Mouse (Mus musculus): ENCODE results near the gene Mrpl2.

Mrpl2 gene

DNA sequence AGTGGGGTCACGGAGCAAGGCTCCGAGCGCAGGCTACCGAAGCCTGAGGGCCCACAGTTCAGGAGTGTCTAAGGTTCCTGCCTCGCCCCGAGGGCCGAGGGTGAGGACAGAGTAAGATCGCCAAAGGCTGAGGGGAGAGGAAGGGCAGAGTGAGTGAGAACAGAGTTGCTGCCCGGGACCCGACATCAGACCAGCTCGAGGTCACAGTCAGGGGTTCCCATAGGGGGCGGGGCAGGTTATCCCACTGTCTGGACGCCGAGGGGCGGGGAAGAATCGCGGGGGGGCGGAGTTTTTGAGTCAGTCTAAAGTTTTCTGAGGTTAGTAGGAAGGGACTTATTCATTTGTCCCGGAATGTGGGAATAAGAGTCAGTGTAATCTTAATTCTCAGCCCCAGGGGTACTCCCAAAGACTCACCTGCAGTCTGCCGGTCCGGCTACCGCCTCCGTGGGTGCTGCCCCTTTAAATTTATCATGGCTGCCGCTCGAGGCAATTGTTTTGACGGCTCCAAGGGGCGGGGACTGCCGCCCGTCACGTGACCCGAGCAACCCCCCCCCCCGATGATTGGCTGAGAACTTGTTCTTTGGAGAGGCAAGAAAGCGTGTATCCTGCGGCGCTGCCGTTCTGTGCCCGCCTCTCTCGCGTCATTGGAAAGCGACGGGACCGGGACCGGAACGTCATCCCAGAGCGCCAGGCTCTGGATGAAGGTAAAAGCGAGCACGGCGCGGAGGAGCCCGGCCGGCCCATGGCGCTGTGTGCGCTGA lies at the start of gene Mrpl2, which contains the start of gene Klc4:
Gene Mrpl2 (plus strand): TSS at position 669 of the 761 bp plus-strand sequence.
Gene Klc4 (minus strand): TSS at position 462 of the 761 bp plus-strand sequence.
- CTCF ChIA-PET = no interaction called here

- CTCF ChIA-PET = no interaction called here
Measured at GRCm38 (mm10) chr17:46597956-46598355, 48.1 kb upstream of the Mrpl2 start.

DNA sequence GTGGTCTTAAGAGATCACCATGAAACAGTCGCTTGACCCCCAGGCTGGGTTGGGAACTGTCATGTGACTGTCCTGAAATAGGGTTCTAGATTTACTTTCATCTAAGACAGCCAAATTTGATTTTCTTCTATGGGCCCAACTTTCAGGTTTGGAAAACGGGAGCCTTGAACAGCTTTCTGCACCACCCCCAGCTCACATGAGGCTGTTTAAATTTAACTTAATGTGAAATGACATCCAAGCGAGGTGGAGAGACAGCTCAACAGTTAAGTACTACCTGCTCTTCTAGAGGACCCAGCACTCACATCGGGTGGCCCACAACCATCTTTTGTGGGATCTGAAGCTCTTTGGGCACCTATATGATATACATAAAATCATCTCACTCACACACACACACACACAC lies 47.1 kb upstream of the Mrpl2 start:
- CTCF ChIA-PET = no interaction called here

GRCm38 (mm10) chr17:46600569-46600968 lies 45.5 kb upstream of the Mrpl2 start:
- CTCF ChIA-PET = no interaction called here

DNA sequence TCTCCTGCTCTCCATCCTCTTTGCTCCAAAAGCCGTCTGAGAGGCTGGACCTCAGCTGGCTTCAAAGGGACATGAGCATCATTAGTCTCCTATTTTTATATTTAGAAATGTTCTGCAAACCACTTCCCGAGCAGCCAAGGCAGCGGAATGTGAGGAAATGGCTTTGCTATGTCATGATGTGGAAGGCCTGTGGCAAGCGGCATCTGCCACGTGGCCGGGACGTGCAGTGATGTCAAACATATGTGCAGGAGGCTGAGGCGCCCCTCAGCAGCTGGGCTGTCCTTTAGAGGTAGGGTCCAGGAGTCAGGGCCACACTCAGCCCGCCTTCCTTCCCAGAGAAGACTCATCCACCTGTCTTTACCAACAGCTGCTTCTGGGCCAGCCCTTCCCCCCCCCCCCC lies 43.8 kb upstream of the Mrpl2 start:
- CTCF ChIA-PET = no interaction called here

DNA sequence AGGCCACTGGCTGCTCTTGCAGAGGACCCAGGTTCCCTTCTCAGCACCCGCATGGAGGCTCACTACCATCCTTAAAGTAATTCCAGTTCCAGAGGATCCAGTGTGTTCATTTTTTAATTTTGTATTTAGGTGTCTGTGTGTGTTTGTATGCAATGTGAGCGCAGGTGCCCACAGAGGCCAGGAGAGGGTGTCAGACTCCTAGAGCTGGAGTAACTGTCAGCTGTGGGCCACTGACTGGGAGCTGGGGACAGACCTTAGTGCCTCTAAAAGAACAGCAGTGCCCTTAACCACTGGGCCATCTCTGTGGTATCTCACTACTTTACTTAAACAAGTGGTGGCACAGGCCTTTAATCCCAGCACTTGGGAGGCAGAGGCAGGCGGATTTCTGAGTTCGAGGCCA lies 42.8 kb upstream of the Mrpl2 start:
- CTCF ChIA-PET = no interaction called here

GRCm38 (mm10) chr17:46605126-46605525 lies 40.9 kb upstream of the Mrpl2 start:
- CTCF ChIA-PET = no interaction called here

DNA sequence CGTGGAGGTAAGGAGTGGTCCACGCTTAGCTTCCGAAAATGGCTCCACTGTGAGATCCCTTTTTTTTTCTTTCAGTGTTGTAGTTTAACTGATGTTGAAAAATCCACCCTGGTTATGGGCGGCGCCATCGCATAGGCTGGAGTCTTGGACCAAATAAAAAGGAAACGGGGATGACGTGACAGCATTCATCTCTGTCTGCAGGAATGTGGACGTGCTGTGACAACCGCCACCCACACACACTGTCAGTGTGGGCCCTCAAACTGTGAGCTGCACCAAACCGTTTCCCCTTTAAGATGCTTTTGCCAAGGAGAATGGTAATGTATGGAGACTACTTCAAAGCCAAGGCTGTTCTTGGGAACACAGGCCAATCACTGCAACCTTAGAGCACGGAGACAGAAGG lies 40.0 kb upstream of the Mrpl2 start:
- CTCF ChIA-PET = interaction anchor here (0.7 kb wide), 1 partner anchor 1128 kb away, joined by 3 read pairs; no protein-coding TSS in a partner anchor

DNA sequence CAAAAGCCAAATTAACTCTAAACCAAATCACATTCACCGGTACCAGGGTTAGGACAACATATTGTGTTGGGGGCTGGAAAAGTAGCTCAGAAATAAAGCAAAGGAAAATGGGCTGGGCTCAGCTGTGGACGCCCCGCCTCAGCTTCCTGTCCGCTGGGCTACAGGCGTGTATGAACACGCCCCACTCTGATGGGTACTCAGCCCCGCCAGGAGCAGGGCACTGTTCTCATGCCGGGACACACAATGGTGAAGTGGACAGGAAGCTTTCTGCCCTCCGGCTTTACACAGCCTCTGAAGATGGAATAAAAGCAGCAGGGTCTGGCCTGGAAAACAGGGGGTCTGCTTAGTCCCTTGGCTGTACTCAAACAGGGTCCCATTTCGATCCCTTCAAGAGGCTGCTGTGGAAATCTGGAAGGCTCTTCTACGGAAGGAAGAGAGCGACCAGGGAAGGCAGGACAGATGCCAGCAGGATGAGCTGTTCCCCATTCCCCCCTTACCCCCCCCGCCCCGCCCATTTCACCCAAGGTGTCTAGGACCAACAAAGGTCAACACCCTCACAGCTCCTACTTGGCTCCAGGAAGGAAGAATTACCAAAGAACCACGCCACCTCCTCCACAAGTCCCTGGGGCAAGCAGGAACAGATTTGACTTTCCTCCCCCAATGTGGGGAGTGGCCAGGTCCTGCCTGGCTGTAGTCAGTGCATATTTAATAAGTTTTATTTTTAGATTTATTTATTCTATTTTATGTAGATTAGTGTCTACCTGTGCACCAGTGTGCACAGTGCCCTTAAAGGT lies 36.1 kb upstream of the Mrpl2 start:
- CTCF ChIA-PET = no interaction called here

DNA sequence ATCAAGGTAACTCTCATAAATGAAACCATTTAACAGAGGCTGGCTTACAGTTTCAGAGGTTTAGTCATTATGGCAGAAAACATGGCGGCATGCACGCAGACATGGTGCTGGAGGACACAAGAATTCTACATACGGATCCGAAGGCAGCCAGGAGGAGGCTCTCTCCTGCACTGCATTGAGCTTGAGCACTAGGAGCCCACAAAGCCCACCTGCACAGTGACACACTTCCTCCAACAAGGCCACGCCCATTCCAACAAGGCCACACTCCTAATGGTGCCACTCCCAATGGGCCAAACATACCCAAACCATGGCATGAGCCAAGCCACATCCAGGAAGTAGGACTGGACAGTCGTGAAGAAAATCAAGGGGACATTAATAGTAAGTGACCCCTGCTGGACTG lies 34.7 kb upstream of the Mrpl2 start:
- CTCF ChIA-PET = interaction anchor here (0.8 kb wide), 1 partner anchor 239 kb away, joined by 8 read pairs; no protein-coding TSS in a partner anchor

GRCm38 (mm10) chr17:46612189-46612588 lies 33.8 kb upstream of the Mrpl2 start:
- CTCF ChIA-PET = interaction anchor here (0.8 kb wide), 1 partner anchor 240 kb away, joined by 8 read pairs; no protein-coding TSS in a partner anchor

DNA sequence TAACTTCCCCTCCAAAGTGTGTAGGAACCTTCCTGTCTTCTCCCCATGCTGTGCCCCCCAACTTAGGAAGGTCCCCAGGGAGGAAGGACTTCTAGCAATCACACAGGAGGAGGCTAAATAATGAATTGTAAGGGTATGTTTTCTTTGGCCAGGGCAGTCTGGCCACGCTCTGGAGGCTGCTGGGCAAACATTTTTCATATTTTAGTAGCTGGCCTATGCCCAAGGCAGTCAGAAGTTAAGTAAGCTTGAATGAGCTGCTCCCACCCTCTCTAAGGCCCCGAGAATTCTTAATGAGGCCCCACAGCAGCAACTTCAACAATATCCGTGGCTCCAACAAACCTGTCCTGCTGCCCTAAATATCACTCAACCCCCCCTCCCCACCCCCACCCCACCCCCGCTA lies 33.2 kb upstream of the Mrpl2 start:
- CTCF ChIA-PET = interaction anchor here (0.6 kb wide), 1 partner anchor 112 kb away, joined by 8 read pairs; no protein-coding TSS in a partner anchor

DNA sequence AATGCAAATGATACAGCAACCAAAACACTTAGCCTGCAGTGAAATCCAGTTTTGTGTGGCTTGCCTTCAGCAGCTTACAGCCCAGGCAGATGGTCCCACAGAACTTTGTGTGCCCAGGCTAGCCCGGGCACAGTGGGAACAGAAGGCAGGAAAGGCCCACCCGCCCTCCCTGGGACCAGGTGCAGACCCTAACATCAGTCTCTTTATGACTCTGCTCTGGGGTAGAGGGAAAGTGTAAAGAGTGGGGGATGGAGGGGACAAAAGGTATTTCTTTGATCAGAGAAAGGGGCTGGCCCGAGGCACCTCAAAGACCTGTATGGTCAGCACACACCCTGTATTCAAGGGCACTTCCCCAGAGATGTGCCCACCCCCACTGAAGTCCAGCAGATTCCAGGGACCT lies 32.8 kb upstream of the Mrpl2 start:
- CTCF ChIA-PET = interaction anchor here (0.6 kb wide), 1 partner anchor 112 kb away, joined by 8 read pairs; no protein-coding TSS in a partner anchor

GRCm38 (mm10) chr17:46617799-46618198 lies 28.2 kb upstream of the Mrpl2 start:
- CTCF ChIA-PET = no interaction called here

GRCm38 (mm10) chr17:46618394-46618768 lies 27.6 kb upstream of the Mrpl2 start:
- CTCF ChIA-PET = no interaction called here

DNA sequence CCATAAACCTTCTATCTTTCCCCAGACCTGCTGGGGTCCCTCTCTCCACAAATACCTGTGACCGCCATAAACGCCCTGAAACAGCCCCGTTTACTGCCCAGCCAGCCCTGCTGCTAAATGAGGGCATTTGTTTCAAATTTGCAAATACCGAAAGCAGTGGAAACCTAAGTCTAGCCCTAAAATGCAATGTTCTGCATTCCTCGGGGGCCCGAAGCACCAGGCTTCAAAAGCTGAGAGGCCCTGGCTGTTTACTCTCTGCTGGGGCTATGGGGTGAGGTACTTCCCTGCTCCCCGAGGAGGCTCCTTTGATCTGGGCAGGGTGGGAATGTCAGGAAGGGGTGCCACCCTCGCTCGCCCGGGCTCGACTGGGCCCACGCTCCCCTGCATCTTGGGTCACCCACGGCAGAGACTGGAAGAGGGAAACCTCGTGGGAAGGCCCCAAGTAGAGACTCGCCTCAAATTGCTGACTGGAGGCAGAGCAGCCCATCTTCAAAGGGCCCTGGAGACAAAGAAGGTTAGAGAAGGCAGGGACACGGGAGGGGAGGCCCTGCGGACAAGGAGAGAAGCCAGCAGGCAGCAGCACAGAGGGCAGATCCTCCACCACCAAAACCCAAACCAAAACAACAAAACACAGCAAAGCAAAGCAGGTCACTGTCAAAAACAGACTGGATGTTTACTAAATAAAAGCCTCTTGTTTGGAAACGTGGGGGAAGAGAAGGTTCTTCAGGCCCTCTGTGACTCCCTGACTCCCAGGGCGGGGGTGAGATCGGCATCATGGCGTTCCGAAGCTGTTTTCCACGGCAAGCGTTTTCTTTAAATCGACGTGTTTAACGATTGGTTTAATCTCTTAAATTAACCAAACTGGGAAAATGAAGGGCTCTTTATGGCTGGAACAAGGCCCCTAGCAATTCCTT lies 27.0 kb upstream of the Mrpl2 start:
- CTCF ChIA-PET = no interaction called here

DNA sequence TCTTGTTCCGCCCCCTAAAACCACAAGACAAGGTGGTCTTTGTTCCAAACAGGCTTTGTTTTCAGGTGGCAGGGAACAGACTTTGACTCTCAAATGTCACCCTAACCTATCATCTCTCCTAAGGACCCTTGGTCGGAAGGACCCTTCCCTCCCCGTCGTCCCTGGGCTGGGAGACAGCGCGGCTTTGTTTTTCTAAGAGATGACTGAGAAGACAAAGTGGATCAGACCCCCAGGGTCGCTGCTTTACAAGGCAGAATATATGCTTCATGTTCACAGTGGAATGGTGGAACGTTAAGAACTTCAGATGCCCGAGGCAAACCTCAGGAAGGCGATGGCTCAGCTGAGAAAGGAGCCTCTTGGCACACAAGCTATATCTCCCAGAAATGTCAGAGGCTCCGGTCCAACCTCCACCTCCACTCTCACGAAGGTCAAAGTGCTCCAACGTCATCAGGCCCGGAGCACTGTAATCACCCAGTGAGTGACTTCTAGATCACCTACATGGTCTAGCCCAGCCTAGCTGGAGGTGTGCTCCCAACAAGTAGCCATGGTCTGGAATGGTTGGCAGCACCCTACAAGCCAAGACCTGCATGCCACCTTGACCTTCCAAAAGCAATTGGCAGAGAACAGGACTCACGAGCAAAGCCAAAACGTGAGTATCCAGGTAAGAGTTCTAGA lies 26.2 kb upstream of the Mrpl2 start:
- CTCF ChIA-PET = no interaction called here

GRCm38 (mm10) chr17:46621324-46621723 lies 24.7 kb upstream of the Mrpl2 start:
- CTCF ChIA-PET = no interaction called here

- CTCF ChIA-PET = no interaction called here
Measured at GRCm38 (mm10) chr17:46622269-46622668, 23.8 kb upstream of the Mrpl2 start.

GRCm38 (mm10) chr17:46623819-46624557 lies 22.0 kb upstream of the Mrpl2 start:
- CTCF ChIA-PET = no interaction called here

DNA sequence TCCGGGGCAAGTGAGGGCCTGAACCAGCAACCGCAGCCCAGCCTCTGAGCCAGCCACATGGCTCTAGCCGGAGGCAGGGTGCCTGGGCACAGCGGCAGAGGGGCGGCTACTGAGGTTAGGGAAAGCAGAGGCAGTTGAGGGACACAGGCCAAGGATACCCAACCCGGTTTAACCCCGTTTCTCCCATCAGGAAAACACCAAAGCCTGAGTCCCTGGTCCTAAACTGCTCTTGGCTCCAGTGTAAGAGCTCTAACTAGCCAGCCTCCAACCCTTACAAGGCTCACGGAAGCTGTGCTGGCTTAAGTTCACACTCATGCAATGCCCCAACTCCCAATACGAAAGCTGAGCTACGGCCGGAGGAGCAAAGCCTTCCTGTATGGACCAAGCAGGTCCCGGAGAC lies 21.4 kb upstream of the Mrpl2 start:
- CTCF ChIA-PET = no interaction called here
